Mouse (Mus musculus) thymus, adult 2 months (tissue): ENCODE results near the gene Polr2i.

Experiments
- CTCF ChIP-seq: fragments of 200-500 bp; IDR thresholded peaks from 2 replicates; pipeline ENCODE4 v1.5.1; 2012; ENCODE audit warnings: mild to moderate bottlenecking, control low read depth, low read length, moderate library complexity, borderline replicate concordance; ENCODE audit not compliant: control insufficient read depth, poor library complexity, insufficient read depth; ENCODE audit errors: extremely low read depth
- POLR2A ChIP-seq: fragments of 200-500 bp; IDR thresholded peaks from 2 replicates; pipeline ENCODE4 v1.6.1; 2012; ENCODE audit warnings: mild to moderate bottlenecking, low read length, control low read depth, moderate library complexity; ENCODE audit not compliant: control insufficient read depth, poor library complexity, insufficient read depth; ENCODE audit errors: extremely low read depth

- TF ChIP-seq POLR2A (no peak), CTCF (no peak)
Observed at GRCm38 (mm10) chr7:30235625-30236024, 3.9 kb downstream of the Polr2i start, which contains the start of gene Ovol3.
